Mouse (Mus musculus) kidney, adult 2 months (tissue): Measurements from ENCODE around the gene Daxx.
A peak's percentile ranks its signal among the peaks of the same experiment; 100 is the strongest.

Experiments used
- CTCF ChIP-seq: fragments of 200-500 bp; conservative IDR thresholded peaks from 2 replicates; pipeline ENCODE4 v1.5.1; 2011; ENCODE audit warnings: low read depth, mild to moderate bottlenecking, control low read depth, low read length, moderate library complexity, mixed read lengths; ENCODE audit not compliant: insufficient read depth, insufficient read length
- POLR2A ChIP-seq: fragments of 200-500 bp; IDR thresholded peaks from one replicate; pipeline ENCODE4 v1.6.1; 2011; ENCODE audit warnings: low read depth, low read length, control low read depth

GRCm38 (mm10) chr17:33925406-33926116 lies 16.3 kb downstream of the Daxx start:
- TF ChIP-seq CTCF, result 0 out of 2 replicates have a peak, but pooled peaks have one; percentile 10
- no peak for TF ChIP-seq POLR2A
